Mouse (Mus musculus): Measurements from ENCODE around the gene Aff2. TPM values are rescaled to one million over a fixed set of nuclear protein-coding genes. Genes with fewer than 3 reads are reported as not detected.

Aff2 gene
- polyA plus RNA-seq, 1 experiment from 2014 or later = 3.2 TPM

- H3K4me3 ChIP-seq (ENCODE audit: low read depth, low read length) = no peak overlapping the region
- no peak for TF ChIP-seq CTCF (IDR thresholded peaks at IDR 0.05; ENCODE audit: low read depth)
- no peaks in the 10 kb centered on the region for H3K36me3 ChIP-seq (ENCODE audit: control insufficient read depth, insufficient read depth)
- H3K27me3 ChIP-seq (replicated peaks; ENCODE audit: control insufficient read depth, insufficient read depth, low read length) = no peaks in the 10 kb centered on the region
- 86% methylated on average over 3 of the region's 3 CpGs for WGBS
- H3K9me3 ChIP-seq (ENCODE audit: control insufficient read depth) = no peaks in the 10 kb centered on the region
- no peak for ATAC-seq
- H3K4me1 ChIP-seq (replicated peaks; ENCODE audit: control insufficient read depth, insufficient read depth, low read length) = no peaks in the 10 kb centered on the region
- no peak overlapping the region for H3K27ac ChIP-seq (ENCODE audit: low read depth, low read length)
- H3K9ac ChIP-seq (ENCODE audit: low read depth, low read length) = no peak overlapping the region
- no peak overlapping the region for H3K4me2 ChIP-seq (replicated peaks; ENCODE audit: low read depth)
These were observed 442.4 kb downstream of the Aff2 start for GRCm38 (mm10) chrX:69802481-69802880.

GRCm38 (mm10) chrX:69811798-69812197, 451.7 kb downstream of the Aff2 start:
- H3K9ac ChIP-seq (ENCODE audit: low read depth, low read length) = no peak overlapping the region
- no peak for TF ChIP-seq CTCF (IDR thresholded peaks at IDR 0.05; ENCODE audit: low read depth)
- H3K9me3 ChIP-seq (ENCODE audit: control insufficient read depth) = no peaks in the 10 kb centered on the region
- no peak for ATAC-seq
- WGBS = 90% methylated on average over 4 of the region's 4 CpGs
- no peaks in the 10 kb centered on the region for H3K4me1 ChIP-seq (replicated peaks; ENCODE audit: control insufficient read depth, insufficient read depth, low read length)
- H3K4me2 ChIP-seq (replicated peaks; ENCODE audit: low read depth) = no peak overlapping the region
- H3K36me3 ChIP-seq (ENCODE audit: control insufficient read depth, insufficient read depth) = no peaks in the 10 kb centered on the region
- H3K27ac ChIP-seq (ENCODE audit: low read depth, low read length) = no peak overlapping the region
- H3K4me3 ChIP-seq (ENCODE audit: low read depth, low read length) = no peak overlapping the region
- H3K27me3 ChIP-seq (replicated peaks; ENCODE audit: control insufficient read depth, insufficient read depth, low read length) = no peaks in the 10 kb centered on the region

- WGBS = 88% methylated on average over 2 of the region's 2 CpGs
- H3K27ac ChIP-seq (ENCODE audit: low read depth, low read length) = no peak overlapping the region
- no peak overlapping the region for H3K4me3 ChIP-seq (ENCODE audit: low read depth, low read length)
- H3K27me3 ChIP-seq (replicated peaks; ENCODE audit: control insufficient read depth, insufficient read depth, low read length) = no peaks in the 10 kb centered on the region
- H3K9me3 ChIP-seq (ENCODE audit: control insufficient read depth) = no peaks in the 10 kb centered on the region
- TF ChIP-seq CTCF (IDR thresholded peaks at IDR 0.05; ENCODE audit: low read depth) = no peak
- H3K4me2 ChIP-seq (replicated peaks; ENCODE audit: low read depth) = no peak overlapping the region
- no peaks in the 10 kb centered on the region for H3K4me1 ChIP-seq (replicated peaks; ENCODE audit: control insufficient read depth, insufficient read depth, low read length)
- H3K36me3 ChIP-seq (ENCODE audit: control insufficient read depth, insufficient read depth) = no peaks in the 10 kb centered on the region
- H3K9ac ChIP-seq (ENCODE audit: low read depth, low read length) = no peak overlapping the region
- no peak for ATAC-seq
These were observed 455.0 kb downstream of the Aff2 start for GRCm38 (mm10) chrX:69815054-69815453.

DNA sequence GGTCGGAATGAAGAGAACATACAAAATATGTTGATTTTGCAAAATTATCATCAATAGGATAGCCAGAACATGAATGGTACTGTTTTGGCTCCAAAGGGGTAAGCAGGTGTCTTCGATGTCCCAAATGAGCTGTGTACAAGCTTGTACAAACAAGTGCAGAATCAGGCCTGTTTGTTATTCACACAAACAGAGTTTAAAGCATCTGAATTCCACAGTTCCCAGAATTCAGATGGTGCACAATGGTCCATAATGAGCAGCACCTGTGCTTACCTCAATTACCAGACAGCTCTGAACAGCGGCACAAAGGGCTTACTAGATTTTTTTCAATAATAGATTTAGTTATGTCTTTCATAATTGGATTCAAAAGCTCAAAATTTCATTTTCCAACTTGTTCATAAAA, 457.6 kb downstream of the Aff2 start:
- ATAC-seq = no peak
- Histone ChIP-seq H3K36me3 (ENCODE audit: control insufficient read depth, insufficient read depth) (no peaks in the 10 kb centered on the region), H3K27ac (ENCODE audit: low read depth, low read length) (no peak overlapping the region), H3K4me1 (replicated peaks; ENCODE audit: control insufficient read depth, insufficient read depth, low read length) (no peaks in the 10 kb centered on the region), H3K4me2 (replicated peaks; ENCODE audit: low read depth) (no peak overlapping the region), H3K4me3 (ENCODE audit: low read depth, low read length) (no peak overlapping the region), H3K27me3 (replicated peaks; ENCODE audit: control insufficient read depth, insufficient read depth, low read length) (no peaks in the 10 kb centered on the region), H3K9ac (ENCODE audit: low read depth, low read length) (no peak overlapping the region), H3K9me3 (ENCODE audit: control insufficient read depth) (no peaks in the 10 kb centered on the region)
- 86% methylated on average over 3 of the region's 3 CpGs for WGBS
- TF ChIP-seq CTCF (IDR thresholded peaks at IDR 0.05; ENCODE audit: low read depth) = no peak

DNA sequence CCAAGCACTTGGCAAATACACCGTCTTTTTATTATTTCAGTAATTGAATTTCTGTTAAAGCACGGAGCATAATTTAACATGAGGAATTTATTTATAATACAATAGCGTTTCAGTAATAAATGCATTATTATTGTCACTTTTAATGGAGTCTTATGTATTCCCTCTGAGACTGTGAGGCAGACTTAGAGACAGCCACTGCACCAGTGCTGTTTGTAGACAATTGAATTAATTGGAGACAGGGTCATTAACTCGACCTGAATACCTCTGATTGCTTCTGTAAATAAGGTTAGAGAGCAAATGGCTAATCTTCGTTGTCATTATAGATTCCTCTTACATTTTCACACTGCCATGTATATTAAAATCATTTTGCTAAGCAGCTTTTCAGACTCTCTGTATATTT, 458.1 kb downstream of the Aff2 start:
- Histone ChIP-seq H3K27me3 (replicated peaks; ENCODE audit: control insufficient read depth, insufficient read depth, low read length) (no peaks in the 10 kb centered on the region), H3K4me3 (ENCODE audit: low read depth, low read length) (no peak overlapping the region), H3K27ac (ENCODE audit: low read depth, low read length) (no peak overlapping the region), H3K9me3 (ENCODE audit: control insufficient read depth) (no peaks in the 10 kb centered on the region), H3K36me3 (ENCODE audit: control insufficient read depth, insufficient read depth) (no peaks in the 10 kb centered on the region), H3K4me1 (replicated peaks; ENCODE audit: control insufficient read depth, insufficient read depth, low read length) (no peaks in the 10 kb centered on the region), H3K9ac (ENCODE audit: low read depth, low read length) (no peak overlapping the region), H3K4me2 (replicated peaks; ENCODE audit: low read depth) (no peak overlapping the region)
- no peak for ATAC-seq
- TF ChIP-seq CTCF (IDR thresholded peaks at IDR 0.05; ENCODE audit: low read depth) = no peak
- 59% methylated on average over 5 of the region's 5 CpGs for WGBS

GRCm38 (mm10) chrX:69867601-69868000, 507.5 kb downstream of the Aff2 start:
- H3K27me3 ChIP-seq (replicated peaks; ENCODE audit: control insufficient read depth, insufficient read depth, low read length) = no peaks in the 10 kb centered on the region
- H3K4me1 ChIP-seq (replicated peaks; ENCODE audit: control insufficient read depth, insufficient read depth, low read length) = no peaks in the 10 kb centered on the region
- H3K36me3 ChIP-seq (ENCODE audit: control insufficient read depth, insufficient read depth) = no peaks in the 10 kb centered on the region
- H3K4me2 ChIP-seq (replicated peaks; ENCODE audit: low read depth) = no peak overlapping the region
- no peak overlapping the region for H3K27ac ChIP-seq (ENCODE audit: low read depth, low read length)
- H3K4me3 ChIP-seq (ENCODE audit: low read depth, low read length) = no peak overlapping the region
- WGBS = 94% methylated on average over 5 of the region's 5 CpGs
- TF ChIP-seq CTCF (IDR thresholded peaks at IDR 0.05; ENCODE audit: low read depth) = no peak
- H3K9me3 ChIP-seq (ENCODE audit: control insufficient read depth) = no peaks in the 10 kb centered on the region
- ATAC-seq = no peak
- H3K9ac ChIP-seq (ENCODE audit: low read depth, low read length) = no peak overlapping the region

GRCm38 (mm10) chrX:69891713-69892112, 531.6 kb downstream of the Aff2 start:
- ATAC-seq = no peak
- Histone ChIP-seq H3K9me3 (ENCODE audit: control insufficient read depth) (no peaks in the 10 kb centered on the region), H3K4me2 (replicated peaks; ENCODE audit: low read depth) (no peak overlapping the region), H3K4me1 (replicated peaks; ENCODE audit: control insufficient read depth, insufficient read depth, low read length) (no peaks in the 10 kb centered on the region), H3K9ac (ENCODE audit: low read depth, low read length) (no peak overlapping the region), H3K27ac (ENCODE audit: low read depth, low read length) (no peak overlapping the region), H3K36me3 (ENCODE audit: control insufficient read depth, insufficient read depth) (no peaks in the 10 kb centered on the region), H3K4me3 (ENCODE audit: low read depth, low read length) (no peak overlapping the region), H3K27me3 (replicated peaks; ENCODE audit: control insufficient read depth, insufficient read depth, low read length) (no peaks in the 10 kb centered on the region)
- 38% methylated on average over 3 of the region's 3 CpGs for WGBS
- no peak for TF ChIP-seq CTCF (IDR thresholded peaks at IDR 0.05; ENCODE audit: low read depth)
